In the genomic region with DNA sequence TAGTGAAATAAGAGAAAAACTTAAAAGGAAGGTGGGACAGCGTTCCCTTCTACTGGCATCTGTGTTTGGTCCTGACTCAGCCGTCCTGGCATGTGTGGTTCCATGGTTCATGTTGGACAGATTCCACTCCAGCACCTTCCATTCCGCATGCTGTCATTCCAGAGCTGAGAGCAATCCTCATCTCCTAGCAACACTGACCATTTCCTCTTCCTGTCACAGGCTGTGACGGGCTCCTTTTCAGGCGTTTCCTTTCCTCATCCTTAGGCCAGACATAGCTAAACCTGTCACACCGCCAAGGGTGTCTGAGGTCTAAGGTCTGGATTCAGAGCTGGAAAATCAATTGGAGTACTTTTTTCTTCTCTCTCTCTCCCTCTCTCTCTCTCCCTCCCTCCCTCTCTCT, we compare ENCODE assay signal across 9 mouse cellular contexts. TPM values are rescaled to one million over a fixed set of nuclear protein-coding genes. Genes with fewer than 3 reads are reported as not detected.
DNase-seq lines count a peak whose midpoint lies in the region; ATAC-seq and TF ChIP-seq lines count a peak whose summit lies in the region.
"Had no signal": no experiment of that assay in that cellular context is flagged by ENCODE, and none has a peak within 500 bp of the region (broad histone marks: within the 10 kb centered on the region; RNA-seq: fewer than 3 reads in every experiment).

No protein-coding gene starts in this region.

- H3K27ac ChIP-seq in heart, embryonic 15.5 days, result peak overlapping the region; percentile 31
- H3K27ac ChIP-seq in lung, embryonic 14.5 days (ENCODE audit: low read depth), result no peak overlapping the region
- no peak overlapping the region for H3K27ac ChIP-seq in cerebellum, adult 2 months (ENCODE audit: insufficient read depth, low read length)

- no peak overlapping the region for H3K9ac ChIP-seq in heart, embryonic 15.5 days
- H3K9ac ChIP-seq in lung, embryonic 14.5 days, result no peak overlapping the region

- 32% methylated on average over 6 of the region's 6 CpGs for WGBS in heart, embryonic 15.5 days
- WGBS in lung, embryonic 14.5 days, result 33% methylated on average over 6 of the region's 6 CpGs
- WGBS in cerebellum, adult 2 months, result 37% methylated on average over 6 of the region's 6 CpGs

- H3K27me3 ChIP-seq in heart, embryonic 15.5 days, result no peaks in the 10 kb centered on the region
- H3K27me3 ChIP-seq in lung, embryonic 14.5 days (ENCODE audit: insufficient read depth, low read length), result no peaks in the 10 kb centered on the region
- H3K27me3 ChIP-seq in cerebellum, adult 2 months (ENCODE audit: control insufficient read depth, insufficient read depth, low read length), result no peaks in the 10 kb centered on the region

- peak; percentile 85 for ATAC-seq in heart, embryonic 15.5 days (replicated peaks; ENCODE audit: insufficient number of reproducible peaks, insufficient read depth, low FRiP score, low read depth)
- ATAC-seq in lung, embryonic 14.5 days (ENCODE audit: insufficient read depth), result peak; percentile 76; the same call in 1 of the 2 replicates

- TF ChIP-seq POLR2A in cerebellum, adult 2 months (IDR thresholded peaks at IDR 0.05; ENCODE audit: borderline replicate concordance, insufficient read depth, low read length), result no peak

- TF ChIP-seq CTCF in lung, embryonic 14.5 days (IDR thresholded peaks at IDR 0.05; ENCODE audit: low read depth), result no peak
- no peak for TF ChIP-seq CTCF in cerebellum, adult 2 months (IDR thresholded peaks at IDR 0.05; ENCODE audit: borderline replicate concordance, insufficient read depth, low read depth, low read length)

- peaks cover 6% of the 10 kb centered on the region; the same call in 1 of the 2 replicates for H3K4me1 ChIP-seq in heart, embryonic 15.5 days (replicated peaks)
- no peaks in the 10 kb centered on the region for H3K4me1 ChIP-seq in lung, embryonic 14.5 days (ENCODE audit: insufficient read depth)
- no peaks in the 10 kb centered on the region for H3K4me1 ChIP-seq in cerebellum, adult 2 months (ENCODE audit: control insufficient read depth, insufficient read depth, low read length)

- no peaks in the 10 kb centered on the region for H3K9me3 ChIP-seq in heart, embryonic 15.5 days (replicated peaks)
- no peaks in the 10 kb centered on the region for H3K9me3 ChIP-seq in lung, embryonic 14.5 days (ENCODE audit: low read depth, low read length)

- no peaks in the 10 kb centered on the region for H3K36me3 ChIP-seq in heart, embryonic 15.5 days
- no peaks in the 10 kb centered on the region for H3K36me3 ChIP-seq in lung, embryonic 14.5 days (ENCODE audit: insufficient read depth)

- no peak overlapping the region for H3K4me3 ChIP-seq in heart, embryonic 15.5 days
- no peak overlapping the region for H3K4me3 ChIP-seq in lung, embryonic 14.5 days (ENCODE audit: low read depth, low read length)
- H3K4me3 ChIP-seq in cerebellum, adult 2 months (replicated peaks; ENCODE audit: insufficient read depth, low read depth, low read length), result no peak overlapping the region

- peak; percentile 16 for DNase-seq in adrenal gland, postnatal 10 days
- DNase-seq in adrenal gland, postnatal 4 days (ENCODE audit: low spot score in 2 of 2), result no peak
- peak; percentile 82 for DNase-seq in NIH3T3 (ENCODE audit: low read depth)
- DNase-seq in lung, embryonic 14.5 days, result peak; percentile 64
- DNase-seq in ovary, postnatal 36 days (ENCODE audit: low spot score), result no peak
- no peak for DNase-seq in cerebellum, adult 2 months
- no peak for DNase-seq in spleen, postnatal 14 days (ENCODE audit: low spot score in 2 of 2)
- DNase-seq: thymus, postnatal 4 days had no signal

- H3K4me2 ChIP-seq in heart, embryonic 15.5 days, result peak overlapping the region; percentile 25
- H3K4me2 ChIP-seq in lung, embryonic 14.5 days, result no peak overlapping the region

RNA-seq across cellular contexts. Expression of gene P3h2, which starts 40.5 kb away (rescaled TPM):
- 1 to 10 TPM; 4.7 to 5.0 TPM for total RNA-seq in adrenal gland, postnatal 10 days (2021)
- 10 to 100 TPM in 1 of 2 experiments, 1 to 10 TPM in 1; 9.8 to 23.0 TPM for total RNA-seq in adrenal gland, postnatal 4 days (2021)
- polyA plus RNA-seq in heart, embryonic 15.5 days (2015; fragmentation: Nextera tagmentation; extraction: Ambion mirVana), result 3.5 and 5.2 TPM in 2 replicates
- polyA plus RNA-seq in lung, embryonic 14.5 days (2014; fragmentation: Nextera tagmentation; extraction: Ambion mirVana), result 9.1 and 9.3 TPM in 2 replicates
- 0.97 and 1.2 TPM in 2 replicates for polyA plus RNA-seq in cerebellum, adult 2 months (2012; rRNA removed)

Comparison
In these comparisons a context has a peak if more than half of its experiments do, and no peak if none do; other contexts are left out.
1. DNase-seq: peak in adrenal gland, postnatal 10 days (single experiment), NIH3T3 (single experiment) and lung, embryonic 14.5 days (single experiment); none in adrenal gland, postnatal 4 days (0 of 2), ovary, postnatal 36 days (single experiment), cerebellum, adult 2 months (0 of 2) and spleen, postnatal 14 days (0 of 2).